Mouse (Mus musculus): ENCODE results near the gene Exoc1. TPM values are rescaled to one million over a fixed set of nuclear protein-coding genes. Genes with fewer than 3 reads are reported as not detected.
A peak's percentile ranks its signal among the peaks of the same experiment; 100 is the strongest.

Gene Exoc1
- polyA plus RNA-seq, 1 experiment from 2014 or later = 14.7 TPM

GRCm38 (mm10) chr5:76585378-76585777, 56.3 kb downstream of the Exoc1 start:
- H3K27me3 ChIP-seq (ENCODE audit: control insufficient read depth, insufficient read depth, low read length) = no peaks in the 10 kb centered on the region
- H3K9me3 ChIP-seq (ENCODE audit: control insufficient read depth, low read length) = no peaks in the 10 kb centered on the region
- H3K9ac ChIP-seq (ENCODE audit: low read length) = no peak overlapping the region
- no peaks in the 10 kb centered on the region for H3K36me3 ChIP-seq (ENCODE audit: control insufficient read depth, insufficient read depth, low read length)
- no peaks in the 10 kb centered on the region for H3K4me1 ChIP-seq (replicated peaks; ENCODE audit: control insufficient read depth, insufficient read depth)
- no peak overlapping the region for H3K4me3 ChIP-seq (ENCODE audit: low read depth, low read length)
- no peak for DNase-seq (ENCODE audit: low spot score)
- H3K27ac ChIP-seq (replicated peaks) = no peak overlapping the region
- 81% methylated on average over 2 of the region's 2 CpGs for WGBS
- H3K4me2 ChIP-seq (replicated peaks; ENCODE audit: low read depth) = no peak overlapping the region
- ATAC-seq (ENCODE audit: low FRiP score, low TSS enrichment) = no peak
- TF ChIP-seq EP300 (optimal IDR thresholded peaks at IDR 0.05) (no peak), CTCF (IDR thresholded peaks at IDR 0.05; ENCODE audit: low read depth) (no peak)

DNA sequence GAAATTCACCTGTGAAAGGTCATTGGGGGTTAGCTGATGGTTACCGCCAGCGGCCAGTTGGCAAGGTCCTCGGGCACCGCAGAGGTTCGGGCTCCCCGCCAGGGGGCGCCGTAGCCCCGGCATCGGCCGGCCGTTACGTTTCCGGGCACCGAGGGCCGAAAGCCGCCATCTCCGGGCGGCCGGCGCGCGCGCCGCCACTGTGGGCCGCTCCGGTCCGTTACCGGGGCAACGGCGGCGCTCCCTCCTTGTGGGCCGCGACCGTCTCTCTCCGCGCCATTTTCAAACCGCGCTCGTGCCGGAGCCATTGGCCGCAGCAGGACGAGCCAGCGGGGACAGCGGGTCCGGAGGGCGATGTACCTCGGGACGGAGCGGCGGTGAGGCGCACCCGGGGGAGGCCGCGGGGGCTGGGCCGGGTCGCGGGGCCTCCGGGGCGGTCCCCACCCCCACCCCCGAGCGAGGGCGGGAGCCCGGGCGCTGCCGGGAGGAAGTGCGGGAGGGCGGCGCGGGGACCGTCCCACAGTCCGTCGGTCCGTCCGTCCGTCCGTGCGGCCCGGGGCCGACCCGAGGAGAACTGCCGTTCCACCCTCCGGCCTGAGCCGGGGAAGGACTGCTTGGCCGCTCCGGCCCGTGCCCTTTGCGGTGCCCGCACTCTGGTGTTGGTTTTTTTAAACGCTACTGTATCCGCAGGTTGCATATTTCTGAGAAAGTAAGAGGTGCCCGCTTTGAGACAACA, 59.6 kb downstream of the Exoc1 start, which contains the start of gene Cep135:
TSS of gene Cep135 (plus strand) at position 148 of the 733 bp plus-strand sequence.
- Histone ChIP-seq H3K9me3 (ENCODE audit: control insufficient read depth, low read length) (no peaks in the 10 kb centered on the region), H3K9ac (ENCODE audit: low read length) (peak within 1 kb of the TSS; percentile 83), H3K4me1 (replicated peaks; ENCODE audit: control insufficient read depth, insufficient read depth) (no peaks in the 10 kb centered on the region), H3K4me2 (replicated peaks; ENCODE audit: low read depth) (peak within 1 kb of the TSS; percentile 71), H3K36me3 (ENCODE audit: control insufficient read depth, insufficient read depth, low read length) (no peaks in the 10 kb centered on the region), H3K27ac (replicated peaks) (peak within 1 kb of the TSS; percentile 88), H3K4me3 (ENCODE audit: low read depth, low read length) (peak within 1 kb of the TSS; percentile 89), H3K27me3 (ENCODE audit: control insufficient read depth, insufficient read depth, low read length) (no peaks in the 10 kb centered on the region)
- ATAC-seq (ENCODE audit: low FRiP score, low TSS enrichment) (peak; percentile 99), DNase-seq (ENCODE audit: low spot score) (peak; percentile 93)
- TF ChIP-seq CTCF (IDR thresholded peaks at IDR 0.05; ENCODE audit: low read depth) (peak; percentile 83), EP300 (optimal IDR thresholded peaks at IDR 0.05) (no peak)
- under 1% methylated on average over 87 of the region's 92 CpGs for WGBS

- H3K27me3 ChIP-seq (ENCODE audit: control insufficient read depth, insufficient read depth, low read length) = no peaks in the 10 kb centered on the region
- ATAC-seq (ENCODE audit: low FRiP score, low TSS enrichment) (no peak), DNase-seq (ENCODE audit: low spot score) (no peak)
- H3K9me3 ChIP-seq (ENCODE audit: control insufficient read depth, low read length) = no peaks in the 10 kb centered on the region
- peak overlapping the region; percentile 83 for H3K9ac ChIP-seq (ENCODE audit: low read length)
- 7% methylated on average over 7 of the region's 7 CpGs for WGBS
- H3K4me3 ChIP-seq (ENCODE audit: low read depth, low read length) = peak overlapping the region; percentile 89
- peak overlapping the region; percentile 71 for H3K4me2 ChIP-seq (replicated peaks; ENCODE audit: low read depth)
- peak overlapping the region; percentile 88 for H3K27ac ChIP-seq (replicated peaks)
- TF ChIP-seq EP300 (optimal IDR thresholded peaks at IDR 0.05) = no peak
- no peak for TF ChIP-seq CTCF (IDR thresholded peaks at IDR 0.05; ENCODE audit: low read depth)
- H3K36me3 ChIP-seq (ENCODE audit: control insufficient read depth, insufficient read depth, low read length) = no peaks in the 10 kb centered on the region
- no peaks in the 10 kb centered on the region for H3K4me1 ChIP-seq (replicated peaks; ENCODE audit: control insufficient read depth, insufficient read depth)
Observed at GRCm38 (mm10) chr5:76589311-76589710, 60.2 kb downstream of the Exoc1 start.

DNA sequence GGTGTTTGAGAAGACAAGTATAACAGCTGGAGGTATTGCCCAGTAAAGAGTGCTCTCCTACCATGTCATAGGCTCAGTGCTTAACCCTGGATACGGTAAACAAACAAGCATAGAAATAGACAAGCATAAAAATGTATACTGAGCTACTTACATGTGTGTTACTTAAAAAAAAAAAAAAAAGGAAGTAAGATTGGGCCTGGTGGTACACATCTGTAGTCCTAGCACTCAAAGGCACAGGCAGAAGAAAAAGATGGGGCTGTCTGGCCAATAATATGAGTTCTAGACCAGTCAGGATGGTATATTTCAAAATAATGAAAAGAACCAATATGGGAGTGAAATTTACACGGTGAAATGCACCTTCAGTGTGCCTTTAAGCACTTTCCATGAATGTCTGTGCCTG, 60.9 kb downstream of the Exoc1 start:
- H3K4me2 ChIP-seq (replicated peaks; ENCODE audit: low read depth) = no peak overlapping the region
- DNase-seq (ENCODE audit: low spot score) (no peak), ATAC-seq (ENCODE audit: low FRiP score, low TSS enrichment) (no peak)
- H3K36me3 ChIP-seq (ENCODE audit: control insufficient read depth, insufficient read depth, low read length) = 0 out of 2 replicates have a peak, but pooled peaks cover 5% of the 10 kb centered on the region
- 82% methylated on average over 2 of the region's 2 CpGs for WGBS
- H3K27ac ChIP-seq (replicated peaks) = no peak overlapping the region
- TF ChIP-seq EP300 (optimal IDR thresholded peaks at IDR 0.05) (no peak), CTCF (IDR thresholded peaks at IDR 0.05; ENCODE audit: low read depth) (no peak)
- no peaks in the 10 kb centered on the region for H3K27me3 ChIP-seq (ENCODE audit: control insufficient read depth, insufficient read depth, low read length)
- no peaks in the 10 kb centered on the region for H3K9me3 ChIP-seq (ENCODE audit: control insufficient read depth, low read length)
- no peak overlapping the region for H3K9ac ChIP-seq (ENCODE audit: low read length)
- no peaks in the 10 kb centered on the region for H3K4me1 ChIP-seq (replicated peaks; ENCODE audit: control insufficient read depth, insufficient read depth)
- no peak overlapping the region for H3K4me3 ChIP-seq (ENCODE audit: low read depth, low read length)

DNA sequence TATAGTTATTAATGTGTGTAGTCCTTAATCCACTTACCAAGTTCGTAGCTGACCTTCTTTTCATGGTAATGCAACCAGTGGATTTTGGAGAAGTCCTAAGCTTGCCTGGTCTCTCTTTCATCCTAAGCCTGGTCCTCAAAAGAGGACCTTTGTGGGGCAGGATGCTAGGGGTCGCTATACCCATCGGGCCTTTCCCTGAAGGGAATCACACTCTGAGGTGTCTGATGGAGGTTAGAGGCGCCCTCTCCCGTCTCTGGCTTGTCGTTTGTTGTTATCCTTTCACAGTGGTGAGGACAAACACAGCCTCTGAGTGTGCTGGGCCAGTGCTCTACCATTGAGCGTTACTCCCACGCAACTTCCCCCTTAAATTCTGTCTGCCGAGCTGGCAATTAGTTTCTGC, 62.8 kb downstream of the Exoc1 start:
- H3K27ac ChIP-seq (replicated peaks) = no peak overlapping the region
- no peak for TF ChIP-seq EP300 (optimal IDR thresholded peaks at IDR 0.05)
- TF ChIP-seq CTCF (IDR thresholded peaks at IDR 0.05; ENCODE audit: low read depth) = 0 out of 2 replicates have a peak, but pooled peaks have one; percentile 5
- H3K9me3 ChIP-seq (ENCODE audit: control insufficient read depth, low read length) = no peaks in the 10 kb centered on the region
- DNase-seq (ENCODE audit: low spot score) (no peak), ATAC-seq (ENCODE audit: low FRiP score, low TSS enrichment) (no peak)
- H3K9ac ChIP-seq (ENCODE audit: low read length) = no peak overlapping the region
- 66% methylated on average over 9 of the region's 9 CpGs for WGBS
- 0 out of 2 replicates have a peak, but pooled peaks cover 7% of the 10 kb centered on the region for H3K36me3 ChIP-seq (ENCODE audit: control insufficient read depth, insufficient read depth, low read length)
- no peak overlapping the region for H3K4me3 ChIP-seq (ENCODE audit: low read depth, low read length)
- H3K27me3 ChIP-seq (ENCODE audit: control insufficient read depth, insufficient read depth, low read length) = no peaks in the 10 kb centered on the region
- no peak overlapping the region for H3K4me2 ChIP-seq (replicated peaks; ENCODE audit: low read depth)
- H3K4me1 ChIP-seq (replicated peaks; ENCODE audit: control insufficient read depth, insufficient read depth) = no peaks in the 10 kb centered on the region

GRCm38 (mm10) chr5:76609702-76610370, 80.7 kb downstream of the Exoc1 start:
- Histone ChIP-seq H3K4me2 (replicated peaks; ENCODE audit: low read depth) (no peak overlapping the region), H3K4me3 (ENCODE audit: low read depth, low read length) (no peak overlapping the region), H3K27me3 (ENCODE audit: control insufficient read depth, insufficient read depth, low read length) (no peaks in the 10 kb centered on the region), H3K9me3 (ENCODE audit: control insufficient read depth, low read length) (no peaks in the 10 kb centered on the region), H3K27ac (replicated peaks) (peak overlapping the region; percentile 31; the same call in 1 of the 2 replicates), H3K36me3 (ENCODE audit: control insufficient read depth, insufficient read depth, low read length) (peaks cover 10% of the 10 kb centered on the region; the same call in 1 of the 2 replicates), H3K4me1 (replicated peaks; ENCODE audit: control insufficient read depth, insufficient read depth) (no peaks in the 10 kb centered on the region), H3K9ac (ENCODE audit: low read length) (no peak overlapping the region)
- DNase-seq (ENCODE audit: low spot score) = peak; percentile 58
- TF ChIP-seq CTCF (IDR thresholded peaks at IDR 0.05; ENCODE audit: low read depth) = no peak
- peak; percentile 93 for ATAC-seq (ENCODE audit: low FRiP score, low TSS enrichment)
- WGBS = 67% methylated on average over 8 of the region's 8 CpGs
